Comparison of ENCODE assay signal across 27 mouse cellular contexts in the genomic region with DNA sequence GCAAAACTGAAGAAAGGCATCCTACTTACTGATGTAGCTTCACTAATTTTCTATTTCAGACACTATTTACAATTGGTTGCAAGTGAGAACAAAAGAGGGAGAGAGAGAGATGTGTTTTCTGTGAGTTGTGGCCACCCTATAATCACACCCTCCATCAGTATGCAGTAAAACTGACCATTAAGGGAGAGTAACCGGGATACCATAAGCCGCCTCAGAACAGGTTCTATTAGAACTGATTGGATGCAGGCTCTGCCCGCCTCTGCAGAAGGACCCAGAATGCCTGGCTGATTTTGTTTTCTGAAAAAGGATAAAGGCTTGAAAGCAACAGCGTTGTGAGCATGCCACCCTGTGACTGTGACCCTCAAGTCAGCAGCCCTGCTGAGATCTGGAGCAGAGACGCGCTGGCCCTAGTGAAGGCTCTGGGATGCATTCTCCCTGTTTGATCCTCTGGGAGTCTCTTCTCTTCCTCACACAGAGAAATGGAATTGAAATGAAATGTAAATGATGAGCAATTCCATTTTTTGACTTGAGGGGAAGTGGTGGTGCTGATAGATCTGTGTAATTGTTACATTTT.
DNase-seq lines count a peak whose midpoint lies in the region; ATAC-seq and TF ChIP-seq lines count a peak whose summit lies in the region.
"Had no signal": no experiment of that assay in that cellular context is flagged by ENCODE, and none has a peak within 500 bp of the region (broad histone marks: within the 10 kb centered on the region; RNA-seq: fewer than 3 reads in every experiment).

No protein-coding gene starts in this region.

- H3K4me1 ChIP-seq in heart, embryonic 12.5 days (replicated peaks) = peaks cover 10% of the 10 kb centered on the region; the same call in 1 of the 2 replicates
- H3K4me1 ChIP-seq in forebrain, postnatal 0 days (ENCODE audit: insufficient read depth) = no peaks in the 10 kb centered on the region
- H3K4me1 ChIP-seq in hindbrain, postnatal 0 days (ENCODE audit: insufficient read depth, low read length) = peaks cover 3% of the 10 kb centered on the region; the same call in 1 of the 2 replicates
- no peaks in the 10 kb centered on the region; the same call in 1 of the 2 replicates for H3K4me1 ChIP-seq in midbrain, postnatal 0 days (ENCODE audit: insufficient read depth, low read length)

- no peaks in the 10 kb centered on the region for H3K27me3 ChIP-seq in heart, embryonic 12.5 days (replicated peaks)
- no peaks in the 10 kb centered on the region for H3K27me3 ChIP-seq in forebrain, postnatal 0 days (ENCODE audit: insufficient read depth, low read length)
- no peaks in the 10 kb centered on the region for H3K27me3 ChIP-seq in hindbrain, postnatal 0 days (ENCODE audit: insufficient read depth, low read length)
- no peaks in the 10 kb centered on the region for H3K27me3 ChIP-seq in midbrain, postnatal 0 days (ENCODE audit: insufficient read depth, low read length)
- H3K27me3 ChIP-seq: CH12.LX; embryonic facial prominence, embryonic 12.5 days; hindbrain, embryonic 15.5 days; limb, embryonic 12.5 days; Patski had no signal

- no peak overlapping the region for H3K4me3 ChIP-seq in heart, embryonic 12.5 days
- no peak overlapping the region for H3K4me3 ChIP-seq in forebrain, postnatal 0 days (ENCODE audit: low read depth, low read length)
- H3K4me3 ChIP-seq in hindbrain, postnatal 0 days (ENCODE audit: low read length) = no peak overlapping the region
- H3K4me3 ChIP-seq in midbrain, postnatal 0 days (ENCODE audit: low read depth, low read length) = no peak overlapping the region
- H3K4me3 ChIP-seq: embryonic facial prominence, embryonic 12.5 days; erythroblast, embryonic 14.5 days; hindbrain, embryonic 15.5 days; limb, embryonic 12.5 days had no signal

- no peak overlapping the region for H3K27ac ChIP-seq in heart, embryonic 12.5 days (ENCODE audit: poor library complexity, severe bottlenecking)
- H3K27ac ChIP-seq in forebrain, postnatal 0 days (ENCODE audit: low read depth, low read length) = no peak overlapping the region
- no peak overlapping the region; the same call in 1 of the 2 replicates for H3K27ac ChIP-seq in hindbrain, postnatal 0 days
- H3K27ac ChIP-seq in midbrain, postnatal 0 days (ENCODE audit: low read depth, low read length) = peak overlapping the region; percentile 14; the same call in 1 of the 2 replicates
- H3K27ac ChIP-seq: embryonic facial prominence, embryonic 12.5 days; hindbrain, embryonic 15.5 days; limb, embryonic 12.5 days had no signal

- peak; percentile 31 for DNase-seq in heart, adult 11 months
- DNase-seq in forebrain, postnatal 0 days = no peak
- no peak for DNase-seq in hindbrain, postnatal 0 days (ENCODE audit: low spot score)
- no peak for DNase-seq in midbrain, postnatal 0 days (ENCODE audit: low spot score)
- DNase-seq in cerebellum, adult 8-10 months = no peak
- no peak for DNase-seq in kidney, postnatal 36 days
- DNase-seq: adrenal gland, postnatal 36 days; cerebellum, adult 11 months; cerebellum, postnatal 10 days; heart, postnatal 10 days; kidney, adult 9 months; kidney, postnatal 25 days; lung, adult 18-20 months; lung, postnatal 10 days; right cerebral cortex, postnatal 14 days; spleen, adult 18-20 months had no signal

- 84% methylated on average over 6 of the region's 6 CpGs for WGBS in heart, embryonic 12.5 days
- 50% methylated on average over 6 of the region's 6 CpGs for WGBS in forebrain, postnatal 0 days
- 50% methylated on average over 6 of the region's 6 CpGs for whole genome bisulfite sequencing in hindbrain, postnatal 0 days
- WGBS in midbrain, postnatal 0 days = 41% methylated on average over 6 of the region's 6 CpGs

- no peak overlapping the region for H3K4me2 ChIP-seq in heart, embryonic 12.5 days
- no peak overlapping the region for H3K4me2 ChIP-seq in forebrain, postnatal 0 days (ENCODE audit: low read depth)
- no peak overlapping the region for H3K4me2 ChIP-seq in hindbrain, postnatal 0 days (ENCODE audit: low read depth, low read length)
- no peak overlapping the region for H3K4me2 ChIP-seq in midbrain, postnatal 0 days (ENCODE audit: low read depth, low read length, poor library complexity, severe bottlenecking)
- H3K4me2 ChIP-seq: embryonic facial prominence, embryonic 12.5 days; heart, embryonic 11.5 days; hindbrain, embryonic 15.5 days; limb, embryonic 12.5 days; liver, embryonic 11.5 days had no signal

- no peak overlapping the region for H3K9ac ChIP-seq in heart, embryonic 12.5 days
- H3K9ac ChIP-seq in forebrain, postnatal 0 days = no peak overlapping the region
- no peak overlapping the region for H3K9ac ChIP-seq in hindbrain, postnatal 0 days (replicated peaks; ENCODE audit: low read length)
- H3K9ac ChIP-seq in midbrain, postnatal 0 days (replicated peaks; ENCODE audit: low read length, poor library complexity, severe bottlenecking) = no peak overlapping the region
- H3K9ac ChIP-seq: embryonic facial prominence, embryonic 12.5 days; hindbrain, embryonic 15.5 days; limb, embryonic 12.5 days had no signal

- no peaks in the 10 kb centered on the region for H3K9me3 ChIP-seq in heart, embryonic 12.5 days (replicated peaks)
- no peaks in the 10 kb centered on the region for H3K9me3 ChIP-seq in forebrain, postnatal 0 days (ENCODE audit: low read length)
- no peaks in the 10 kb centered on the region for H3K9me3 ChIP-seq in hindbrain, postnatal 0 days (ENCODE audit: low read length)
- no peaks in the 10 kb centered on the region for H3K9me3 ChIP-seq in midbrain, postnatal 0 days (ENCODE audit: low read length)
- H3K9me3 ChIP-seq: embryonic facial prominence, embryonic 12.5 days; hindbrain, embryonic 15.5 days; limb, embryonic 12.5 days had no signal

- peaks cover 33% of the 10 kb centered on the region for H3K36me3 ChIP-seq in heart, embryonic 12.5 days
- H3K36me3 ChIP-seq in forebrain, postnatal 0 days (ENCODE audit: insufficient read depth) = peaks cover 29% of the 10 kb centered on the region
- peaks cover 32% of the 10 kb centered on the region for H3K36me3 ChIP-seq in hindbrain, postnatal 0 days (ENCODE audit: insufficient read depth, low read length)
- 0 out of 2 replicates have a peak, but pooled peaks cover 18% of the 10 kb centered on the region for H3K36me3 ChIP-seq in midbrain, postnatal 0 days (ENCODE audit: insufficient read depth, low read length)
- H3K36me3 ChIP-seq: embryonic facial prominence, embryonic 12.5 days; G1E; limb, embryonic 12.5 days had no signal

- no peak for TF ChIP-seq CTCF in forebrain, postnatal 0 days (IDR thresholded peaks at IDR 0.05; ENCODE audit: low read depth)
- TF ChIP-seq CTCF in hindbrain, postnatal 0 days (IDR thresholded peaks at IDR 0.05; ENCODE audit: low read depth) = no peak
- no peak for TF ChIP-seq CTCF in midbrain, postnatal 0 days (IDR thresholded peaks at IDR 0.05)

- ATAC-seq in heart, embryonic 12.5 days (ENCODE audit: insufficient number of reproducible peaks, low FRiP score) = no peak
- ATAC-seq in forebrain, postnatal 0 days = 0 out of 2 replicates have a peak, but pooled peaks have one; percentile 34
- peak; percentile 21; the same call in 1 of the 2 replicates for ATAC-seq in hindbrain, postnatal 0 days
- no peak; the same call in 1 of the 2 replicates for ATAC-seq in midbrain, postnatal 0 days (ENCODE audit: low FRiP score)
- ATAC-seq: intestine, embryonic 16.5 days; Patski had no signal

Comparison
In these comparisons a context has a peak if more than half of its experiments do, and no peak if none do; other contexts are left out.
1. ATAC-seq: peak in forebrain, postnatal 0 days (single experiment) and hindbrain, postnatal 0 days (single experiment); none in heart, embryonic 12.5 days (single experiment) and midbrain, postnatal 0 days (single experiment).